Mouse (Mus musculus) kidney, adult 2 months (tissue): ENCODE data around the gene Kctd21. TPM values are rescaled to one million over a fixed set of nuclear protein-coding genes. Genes with fewer than 3 reads are reported as not detected.
A peak's percentile ranks its signal among the peaks of the same experiment; 100 is the strongest.

Source experiments
- DNase-seq: peaks from one replicate; pipeline ENCODE4 v3.0.0; 2021
- H3K27ac ChIP-seq: fragments of 200-500 bp; 2 replicates; pipeline ENCODE4 v1.5.1; 2012; ENCODE audit warnings: low read depth, low read length, control low read depth, inconsistent platforms; ENCODE audit not compliant: insufficient read depth
- H3K27me3 ChIP-seq: fragments of 200-500 bp; replicated peaks from 2 replicates; pipeline ENCODE4 v1.6.1; 2012; ENCODE audit warnings: mild to moderate bottlenecking, moderate library complexity, low read length, inconsistent platforms; ENCODE audit not compliant: control insufficient read depth, insufficient read depth
- H3K36me3 ChIP-seq: fragments of 200-500 bp; 2 replicates; pipeline ENCODE4 v1.6.1; 2012; ENCODE audit warnings: mild to moderate bottlenecking, moderate library complexity, low read length, inconsistent platforms; ENCODE audit not compliant: control insufficient read depth, insufficient read depth
- H3K4me1 ChIP-seq: fragments of 200-500 bp; 2 replicates; pipeline ENCODE4 v1.6.1; 2011; ENCODE audit warnings: low read length; ENCODE audit not compliant: control insufficient read depth, insufficient read depth
- H3K4me3 ChIP-seq: fragments of 200-500 bp; 2 replicates; pipeline ENCODE4 v1.5.1; 2011; ENCODE audit warnings: mild to moderate bottlenecking, low read depth, low read length, control low read depth; ENCODE audit not compliant: insufficient read depth
- CTCF ChIP-seq: fragments of 200-500 bp; conservative IDR thresholded peaks from 2 replicates; pipeline ENCODE4 v1.5.1; 2011; ENCODE audit warnings: low read depth, mild to moderate bottlenecking, control low read depth, low read length, moderate library complexity, mixed read lengths; ENCODE audit not compliant: insufficient read depth, insufficient read length
- POLR2A ChIP-seq: fragments of 200-500 bp; IDR thresholded peaks from one replicate; pipeline ENCODE4 v1.6.1; 2011; ENCODE audit warnings: low read depth, low read length, control low read depth
- WGBS: fragments of 180-500 bp; shearing (Covaris S2); methylation state at CpG from one replicate; pipeline ENCODE4 v1.1.7; 2018; 5-methylcytosine and 5-hydroxymethylcytosine counted together
- polyA plus RNA-seq: library from polyadenylated mRNA; depleted of rRNA; stranded (reverse); fragments of >200 nt; gene quantifications from 2 replicates; pipeline ENCODE4 v1.2.3, GENCODE M21; 2012; rRNA removed

The Kctd21 gene
- polyA plus RNA-seq: 6.3 and 6.8 TPM in 2 replicates

DNA sequence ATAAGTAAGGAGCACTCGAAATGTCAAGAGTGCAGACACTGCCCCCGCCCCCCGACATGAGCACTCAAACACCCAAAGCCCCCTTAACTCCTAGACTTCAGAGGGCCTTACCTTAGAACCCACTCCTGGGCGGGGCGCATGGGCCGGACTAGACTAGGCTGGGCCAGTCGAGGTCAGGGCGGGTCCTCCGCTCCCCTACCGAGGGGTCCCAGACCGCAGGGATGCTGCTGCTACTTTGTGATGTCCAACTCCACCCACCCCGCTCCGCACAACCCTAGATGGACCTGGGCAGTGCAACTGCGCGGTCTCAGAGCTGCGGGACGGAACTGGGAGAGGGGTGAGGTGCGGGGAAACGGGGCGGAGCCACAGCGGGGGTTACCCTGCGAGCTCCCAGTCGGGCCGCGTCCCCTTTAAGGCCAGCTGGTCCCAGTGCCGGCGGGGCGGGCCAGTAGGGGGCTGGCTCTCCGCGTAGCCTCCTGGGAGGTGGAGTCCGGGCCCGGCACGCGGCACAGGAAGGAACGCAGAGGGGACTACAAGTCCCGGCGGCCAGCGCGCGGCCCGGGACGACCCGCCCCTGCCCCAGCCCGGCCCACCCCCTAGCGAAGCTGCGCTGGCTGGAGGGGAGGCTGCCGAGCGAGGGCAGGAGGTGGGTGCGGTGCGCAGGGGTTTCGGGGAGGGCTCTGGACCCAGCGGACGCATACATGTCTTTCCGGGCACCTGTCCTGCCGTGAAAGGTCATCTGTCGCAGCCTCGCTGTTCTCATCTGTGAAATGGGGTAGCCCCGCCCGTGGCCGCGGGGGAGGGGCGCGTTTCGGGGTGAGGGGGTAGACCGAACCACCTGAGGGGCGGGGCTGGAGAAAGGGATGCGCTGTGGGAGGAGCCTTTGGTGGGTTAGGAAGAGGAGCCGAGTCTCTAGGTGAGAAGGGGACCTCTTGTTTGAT, at the start of gene Kctd21, which contains the start of gene Usp35:
TSS of gene Kctd21 (plus strand) at position 602 of the 941 bp plus-strand sequence.
TSS of gene Usp35 (minus strand) at position 295 of the 941 bp plus-strand sequence.
- TF ChIP-seq POLR2A (peak; percentile 4), CTCF (0 out of 2 replicates have a peak, but pooled peaks have one; percentile 1)
- Histone ChIP-seq H3K27me3 (no peaks in the 10 kb centered on the region), H3K36me3 (no peaks in the 10 kb centered on the region), H3K4me1 (peaks cover 7% of the 10 kb centered on the region; the same call in 1 of the 2 replicates), H3K4me3 (peak within 1 kb of the TSS; percentile 94), H3K27ac (no peak within 1 kb of the TSS)
- peak; percentile 96 for DNase-seq
- WGBS: under 1% methylated on average over 68 of the region's 68 CpGs

DNA sequence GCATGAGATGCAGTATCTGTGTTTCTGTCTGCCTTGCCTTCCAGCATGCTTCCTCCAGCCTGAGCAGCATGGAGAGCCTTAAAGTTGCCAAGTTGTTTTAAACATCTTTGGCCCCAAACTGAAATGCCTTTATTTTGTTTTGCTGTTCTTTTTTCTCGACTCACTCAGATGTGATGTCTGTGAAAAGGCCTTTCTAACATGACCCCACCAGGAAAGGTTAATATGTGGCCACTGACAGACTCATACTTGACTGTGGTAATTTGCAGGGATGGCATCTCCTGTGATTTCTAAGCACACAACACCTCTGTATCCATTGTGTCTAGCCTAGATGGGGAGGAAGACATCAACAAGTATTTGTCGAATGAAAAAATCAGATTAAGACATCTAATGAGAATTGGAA, 35.1 kb upstream of the Kctd21 start:
- Histone ChIP-seq H3K4me3 (no peak overlapping the region), H3K27me3 (no peaks in the 10 kb centered on the region), H3K27ac (no peak overlapping the region), H3K36me3 (no peaks in the 10 kb centered on the region), H3K4me1 (no peaks in the 10 kb centered on the region)
- DNase-seq: no peak
- TF ChIP-seq CTCF (no peak), POLR2A (no peak)
- WGBS: 45% methylated on average over 2 of the region's 2 CpGs

DNA sequence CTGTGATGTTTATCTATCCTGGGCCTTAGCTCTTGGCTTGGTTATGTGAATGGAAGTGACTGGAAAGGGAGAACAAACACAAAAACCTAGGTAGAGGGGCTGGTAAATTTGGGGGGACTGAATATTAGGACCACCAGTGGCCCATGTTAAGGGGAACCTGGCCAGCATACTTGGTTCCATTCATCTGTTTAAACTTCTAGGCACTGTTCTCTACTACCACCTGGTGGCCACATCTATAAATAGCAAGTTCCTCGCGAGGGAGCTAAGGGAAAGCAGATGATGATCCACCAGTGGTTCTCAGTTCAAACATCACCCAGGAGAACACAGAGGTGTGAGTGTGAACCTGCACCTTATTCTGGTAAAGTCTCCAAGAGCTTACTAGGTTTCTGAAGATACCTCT, 34.7 kb upstream of the Kctd21 start:
- peak; percentile 62 for TF ChIP-seq CTCF
- TF ChIP-seq POLR2A: no peak
- H3K36me3 ChIP-seq: no peaks in the 10 kb centered on the region
- H3K4me1 ChIP-seq: no peaks in the 10 kb centered on the region
- 2% methylated on average over 2 of the region's 2 CpGs for WGBS
- H3K27ac ChIP-seq: no peak overlapping the region
- H3K4me3 ChIP-seq: no peak overlapping the region
- DNase-seq: peak; percentile 72
- H3K27me3 ChIP-seq: no peaks in the 10 kb centered on the region

DNA sequence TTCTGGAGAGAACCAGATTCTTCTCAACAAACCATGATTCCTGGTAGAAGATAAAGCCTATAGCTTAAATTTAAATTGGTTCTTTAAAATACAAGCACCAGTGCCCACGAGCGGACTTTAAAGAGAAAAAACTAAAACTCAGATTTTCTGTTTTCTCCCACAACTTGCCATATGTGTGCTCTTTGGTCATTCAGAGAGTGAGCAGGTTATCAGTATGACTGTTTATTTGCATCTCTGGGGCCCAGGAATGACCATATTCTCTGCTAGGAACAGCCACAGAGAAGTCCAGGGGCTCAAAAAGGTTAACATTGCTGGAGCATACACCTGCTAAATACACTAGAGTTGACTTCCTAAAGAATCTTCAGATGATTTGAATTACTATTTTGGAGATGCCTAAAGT, 33.8 kb upstream of the Kctd21 start:
- Histone ChIP-seq H3K27me3 (no peaks in the 10 kb centered on the region), H3K4me3 (no peak overlapping the region), H3K4me1 (no peaks in the 10 kb centered on the region), H3K27ac (no peak overlapping the region), H3K36me3 (no peaks in the 10 kb centered on the region)
- TF ChIP-seq CTCF: no peak
- TF ChIP-seq POLR2A: no peak
- DNase-seq: no peak
- WGBS: 100% methylated on average over 2 of the region's 2 CpGs

DNA sequence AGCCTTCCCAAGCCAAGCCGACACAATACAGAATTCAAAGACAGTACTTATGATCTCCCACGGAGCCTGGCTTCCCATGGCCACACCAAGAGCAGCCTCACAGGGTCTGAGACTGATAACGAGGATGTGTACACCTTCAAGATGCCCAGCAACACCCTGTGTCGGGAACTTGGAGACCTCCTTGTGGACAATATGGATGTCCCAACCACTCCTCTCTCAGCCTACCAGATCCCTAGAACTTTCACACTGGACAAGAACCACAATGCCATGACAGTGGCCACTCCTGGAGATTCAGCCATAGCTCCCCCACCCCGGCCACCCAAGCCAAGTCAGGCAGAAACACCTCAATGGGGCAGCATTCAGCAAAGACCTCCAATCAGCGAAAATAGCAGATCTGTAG, 33.2 kb upstream of the Kctd21 start:
- TF ChIP-seq POLR2A: no peak
- TF ChIP-seq CTCF: no peak
- Histone ChIP-seq H3K27ac (no peak overlapping the region), H3K4me1 (no peaks in the 10 kb centered on the region), H3K27me3 (no peaks in the 10 kb centered on the region), H3K36me3 (no peaks in the 10 kb centered on the region), H3K4me3 (no peak overlapping the region)
- DNase-seq: no peak
- WGBS: 88% methylated on average over 6 of the region's 6 CpGs

DNA sequence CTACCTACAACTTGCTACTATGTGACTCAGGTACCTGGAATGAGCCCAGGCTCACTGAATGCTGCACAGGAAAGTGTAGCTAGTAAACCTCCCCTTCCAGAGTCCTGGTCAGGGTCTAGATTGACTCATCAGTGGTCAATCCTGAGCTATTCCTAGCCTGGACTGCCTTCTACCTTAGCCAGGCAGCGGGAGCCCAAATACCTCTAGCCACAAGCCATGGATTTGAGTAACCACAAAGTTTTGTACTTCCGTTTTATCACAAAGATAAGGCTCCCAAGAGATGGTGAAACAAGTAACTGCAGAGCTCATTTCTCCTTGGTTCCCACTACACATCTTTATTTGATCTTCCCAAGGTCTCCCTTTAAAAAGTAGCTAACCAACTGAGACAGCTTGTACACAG, 31.2 kb upstream of the Kctd21 start:
- DNase-seq: no peak
- TF ChIP-seq CTCF (no peak), POLR2A (no peak)
- no peaks in the 10 kb centered on the region; the same call in 1 of the 2 replicates for H3K36me3 ChIP-seq
- no peaks in the 10 kb centered on the region for H3K27me3 ChIP-seq
- no peaks in the 10 kb centered on the region for H3K4me1 ChIP-seq
- H3K27ac ChIP-seq: no peak overlapping the region
- H3K4me3 ChIP-seq: no peak overlapping the region
- WGBS: 90% methylated on average over 2 of the region's 2 CpGs

DNA sequence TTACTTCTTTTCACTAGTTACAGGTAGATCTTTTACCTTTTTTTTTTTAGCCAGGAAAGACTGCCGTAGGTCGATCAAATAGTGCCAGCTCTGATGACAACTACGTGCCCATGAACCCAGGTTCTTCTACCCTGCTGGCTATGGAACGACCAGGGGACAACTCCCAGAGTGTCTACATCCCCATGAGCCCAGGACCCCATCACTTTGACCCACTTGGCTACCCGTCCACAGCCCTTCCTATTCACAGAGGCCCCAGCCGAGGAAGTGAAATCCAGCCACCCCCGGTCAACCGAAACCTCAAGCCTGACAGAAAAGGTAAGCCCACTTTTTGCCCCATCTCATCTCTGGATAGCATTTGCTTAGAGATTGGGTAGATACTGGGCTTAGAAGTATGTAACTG, 30.8 kb upstream of the Kctd21 start:
- H3K27ac ChIP-seq: no peak overlapping the region
- no peak for DNase-seq
- no peak overlapping the region for H3K4me3 ChIP-seq
- TF ChIP-seq CTCF (no peak), POLR2A (no peak)
- 87% methylated on average over 8 of the region's 8 CpGs for WGBS
- no peaks in the 10 kb centered on the region for H3K27me3 ChIP-seq
- no peaks in the 10 kb centered on the region; the same call in 1 of the 2 replicates for H3K36me3 ChIP-seq
- H3K4me1 ChIP-seq: no peaks in the 10 kb centered on the region
